Mouse (Mus musculus): ENCODE measurements around the gene Kif26b.
A peak's percentile ranks its signal among the peaks of the same experiment; 100 is the strongest.

Gene Kif26b

GRCm38 (mm10) chr1:178528431-178529351 is at the start of gene Kif26b:
Kif26b (plus strand) TSS chr1:178529125.
- DNase-seq (ENCODE audit: low spot score), result peak; percentile 65

GRCm38 (mm10) chr1:178483854-178484253 is 45.1 kb upstream of the Kif26b start:
- no peak for DNase-seq (ENCODE audit: low spot score)

GRCm38 (mm10) chr1:178485138-178485867 is 43.6 kb upstream of the Kif26b start:
- DNase-seq (ENCODE audit: low spot score), result no peak

GRCm38 (mm10) chr1:178485868-178486220 is 43.1 kb upstream of the Kif26b start:
- no peak for DNase-seq (ENCODE audit: low spot score)

- no peak for DNase-seq (ENCODE audit: low spot score)
Measured at GRCm38 (mm10) chr1:178486828-178487227, 42.1 kb upstream of the Kif26b start.

GRCm38 (mm10) chr1:178489127-178489526 is 39.8 kb upstream of the Kif26b start:
- DNase-seq (ENCODE audit: low spot score), result no peak

DNA sequence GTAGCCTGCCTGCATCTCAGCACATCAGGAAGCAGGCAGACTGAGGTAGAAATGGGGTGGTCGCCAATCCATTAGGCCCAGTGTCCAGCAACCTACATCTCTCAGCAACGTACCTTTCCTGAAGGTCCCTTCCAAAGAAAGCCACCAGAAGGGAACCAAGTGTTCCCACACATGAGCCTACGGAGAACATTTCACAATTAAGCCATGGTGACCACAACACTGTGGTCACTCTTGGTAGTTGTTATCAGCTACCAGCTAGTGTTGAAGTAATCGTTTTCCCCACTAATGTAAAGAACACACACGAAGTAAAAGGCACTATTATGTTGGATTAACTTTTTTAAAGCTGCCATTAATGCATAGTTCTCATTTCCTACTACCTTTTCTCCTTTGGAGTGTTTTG is 37.2 kb upstream of the Kif26b start:
- no peak for DNase-seq (ENCODE audit: low spot score)

DNA sequence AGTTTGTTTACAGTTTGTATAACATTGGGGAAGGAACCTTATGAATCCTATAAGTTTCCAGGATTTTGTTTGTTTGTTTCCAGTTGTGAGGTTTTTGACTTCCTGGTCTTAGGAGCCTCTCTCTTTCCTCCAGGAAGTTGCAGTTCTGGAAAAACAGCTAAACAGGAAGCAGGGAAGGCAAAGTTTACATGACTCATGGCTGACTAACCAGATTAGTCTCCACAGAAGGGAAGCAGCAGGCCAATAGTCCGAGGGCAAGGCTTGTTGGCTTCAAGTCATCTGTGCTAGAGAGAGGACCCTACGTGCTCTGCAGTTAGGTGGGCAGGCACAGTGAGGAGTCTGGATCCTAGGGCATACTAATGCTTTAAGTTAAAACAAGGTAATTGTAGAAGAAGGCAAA is 36.4 kb upstream of the Kif26b start:
- no peak for DNase-seq (ENCODE audit: low spot score)

DNA sequence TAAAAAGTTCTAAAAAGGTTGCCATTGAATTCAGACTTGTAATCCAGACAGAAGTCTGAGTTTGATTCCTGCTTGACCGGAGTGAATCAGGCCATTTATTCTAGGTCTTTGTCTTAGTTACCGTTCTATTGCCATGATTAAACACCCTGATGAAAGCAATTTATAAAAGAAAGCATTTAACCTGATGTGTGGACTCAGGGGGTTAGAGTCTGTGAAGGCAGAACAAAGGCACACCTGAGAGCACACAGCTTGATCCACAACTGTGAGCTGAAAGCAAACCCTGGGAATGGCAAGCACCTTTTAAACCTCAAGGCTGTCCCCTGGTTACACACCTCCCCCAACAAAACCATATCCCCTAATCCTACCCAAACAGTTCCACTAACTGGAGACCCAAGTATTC is 32.7 kb upstream of the Kif26b start:
- DNase-seq (ENCODE audit: low spot score), result no peak

- DNase-seq (ENCODE audit: low spot score), result peak; percentile 68
Measured at GRCm38 (mm10) chr1:178496841-178497240, 32.1 kb upstream of the Kif26b start.

DNA sequence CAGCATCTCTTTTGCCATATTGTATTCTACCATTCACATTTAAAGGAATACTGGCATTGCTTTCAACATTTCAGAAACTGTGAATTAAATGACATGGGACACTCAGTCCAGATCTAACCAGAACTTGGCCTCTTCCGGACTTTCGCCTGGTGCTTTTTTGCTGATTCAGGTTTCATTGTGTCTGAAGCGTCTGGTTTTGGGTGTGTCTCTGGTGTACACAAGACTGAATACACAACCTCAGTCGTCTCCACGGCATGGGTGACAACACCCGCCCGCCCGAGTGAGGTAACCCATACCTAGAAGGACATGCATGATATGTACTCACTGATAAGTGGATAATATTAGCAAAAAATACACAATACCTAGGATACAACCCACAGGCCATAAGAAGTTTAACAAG is 22.0 kb upstream of the Kif26b start:
- no peak for DNase-seq (ENCODE audit: low spot score)

DNA sequence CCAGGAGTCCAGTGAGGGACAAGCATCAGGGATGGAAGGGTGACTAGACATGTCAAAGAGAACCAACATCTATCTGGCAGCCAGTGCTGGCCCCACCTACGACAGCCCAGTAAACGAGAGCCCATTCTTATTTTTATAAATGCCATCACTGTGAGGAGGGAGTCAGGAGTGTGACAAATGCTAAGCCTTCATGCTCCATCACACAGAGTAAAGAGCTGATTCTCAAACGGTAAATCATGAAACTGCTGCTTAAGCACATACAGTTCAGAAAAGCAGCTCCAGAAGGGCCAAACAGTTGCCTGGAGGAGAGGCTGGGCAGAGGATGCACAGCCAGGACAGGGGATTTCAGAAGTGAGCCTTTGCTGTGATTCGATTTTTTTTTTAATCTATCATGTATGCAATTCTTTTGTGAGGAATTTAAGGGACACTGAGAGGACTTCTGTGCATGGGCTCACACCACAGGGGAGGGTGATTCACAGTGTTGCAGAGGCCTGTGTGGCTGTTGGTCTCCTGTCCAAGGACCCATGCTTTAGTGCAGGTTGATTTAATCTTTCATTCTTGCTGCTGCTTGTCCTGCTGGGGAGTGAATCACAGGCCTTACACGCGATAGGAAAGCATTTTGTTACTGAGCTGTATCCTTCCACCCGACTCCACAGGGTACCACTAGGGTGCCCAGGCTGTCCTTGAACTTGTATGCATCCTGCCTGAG is 16.4 kb upstream of the Kif26b start:
- no peak for DNase-seq (ENCODE audit: low spot score)

DNA sequence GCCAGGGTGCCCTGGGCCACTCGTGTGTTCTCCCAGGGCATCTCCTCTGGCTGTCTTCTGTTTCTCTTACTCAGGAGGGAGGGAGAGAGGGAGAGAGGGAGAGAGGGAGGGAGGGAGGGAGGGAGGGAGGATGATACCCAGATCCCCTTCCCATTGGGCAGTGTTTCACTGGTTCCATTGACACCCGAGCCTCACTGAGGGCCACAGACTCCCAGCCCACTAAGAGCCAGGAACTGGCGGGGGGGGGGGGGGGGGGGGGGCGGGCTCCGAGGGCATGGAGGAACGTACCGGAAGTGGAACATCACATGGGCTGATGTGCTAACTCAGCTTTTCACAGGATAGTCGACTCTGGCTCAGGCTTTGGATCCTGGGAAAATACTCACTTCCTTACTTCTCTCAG is 15.0 kb upstream of the Kif26b start:
- DNase-seq (ENCODE audit: low spot score), result no peak

DNA sequence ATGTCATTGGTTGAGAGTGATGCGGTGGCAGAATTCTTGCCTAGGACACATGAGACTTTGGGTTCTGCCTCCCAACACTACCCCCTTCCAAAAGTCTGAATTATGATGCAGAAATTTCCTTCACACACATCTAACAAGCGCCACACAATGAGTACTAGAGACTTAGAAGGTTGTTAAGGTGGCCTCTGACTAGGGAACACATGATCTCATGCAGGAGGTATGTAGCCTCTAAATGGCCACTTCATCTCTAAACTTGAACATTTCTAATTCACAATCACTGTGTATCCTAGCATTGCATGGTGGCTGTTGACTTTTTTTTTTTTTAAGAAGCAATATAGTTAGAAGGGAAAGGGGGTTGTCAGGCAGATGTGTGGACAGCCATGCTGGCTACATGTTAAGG is 13.1 kb upstream of the Kif26b start:
- no peak for DNase-seq (ENCODE audit: low spot score)

DNA sequence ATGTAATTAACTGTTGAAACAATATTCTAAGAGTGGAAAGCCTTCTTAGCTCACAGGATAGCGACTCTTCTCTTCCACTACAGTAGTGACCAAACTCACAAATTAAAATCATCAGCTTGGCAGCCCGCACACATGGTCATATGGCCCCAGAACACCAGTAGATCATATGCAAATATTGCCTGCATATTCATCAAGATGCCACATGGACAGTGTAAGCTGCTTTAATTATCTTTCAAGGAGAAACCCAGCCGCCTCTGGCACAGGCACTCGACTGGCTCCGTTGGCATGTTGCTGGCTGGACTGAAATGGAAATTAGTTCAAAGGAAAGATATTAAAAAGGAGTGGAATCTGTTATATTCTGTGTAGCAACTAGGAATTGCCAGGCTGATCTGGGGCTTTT is 6.5 kb upstream of the Kif26b start:
- DNase-seq (ENCODE audit: low spot score), result no peak

GRCm38 (mm10) chr1:178523152-178523551 is 5.8 kb upstream of the Kif26b start:
- DNase-seq (ENCODE audit: low spot score), result no peak

- DNase-seq (ENCODE audit: low spot score), result peak; percentile 76
Measured at GRCm38 (mm10) chr1:178527185-178527546, 1.8 kb upstream of the Kif26b start.

GRCm38 (mm10) chr1:178527547-178528361 is 1.2 kb upstream of the Kif26b start:
- peak; percentile 58 for DNase-seq (ENCODE audit: low spot score)

GRCm38 (mm10) chr1:178529512-178530300 is 781 bp downstream of the Kif26b start:
- peak; percentile 43 for DNase-seq (ENCODE audit: low spot score)

- DNase-seq (ENCODE audit: low spot score), result peak; percentile 86
Measured at GRCm38 (mm10) chr1:178530301-178531078, 1.6 kb downstream of the Kif26b start.

All from testis, postnatal 10 days (tissue).